Mouse (Mus musculus) T-helper 2 cell (primary cell): Measurements from ENCODE around the gene Fam227b.

Experiments used
- in situ Hi-C: fragments of 300-600 bp; cut with MboI, MseI; formaldehyde crosslinking; loops from one replicate; pipeline ENCODE4 v1.15.1; 2025; ENCODE audit warnings: high pct_unique_total_duplicates

The Fam227b gene

GRCm38 (mm10) chr2:126006742-126007141 is 145.1 kb downstream of the Fam227b start:
- in situ Hi-C loops = no loop called here

- in situ Hi-C loops = no loop called here
These were observed 145.7 kb downstream of the Fam227b start for GRCm38 (mm10) chr2:126006088-126006487.

- in situ Hi-C loops = no loop called here
These were observed 149.5 kb downstream of the Fam227b start for GRCm38 (mm10) chr2:126002291-126002690.

- in situ Hi-C loops = no loop called here
These were observed 175.9 kb downstream of the Fam227b start for GRCm38 (mm10) chr2:125975808-125976345.

- in situ Hi-C loops = no loop called here
These were observed 176.6 kb downstream of the Fam227b start for GRCm38 (mm10) chr2:125975206-125975605.

GRCm38 (mm10) chr2:125973207-125973606 is 178.6 kb downstream of the Fam227b start:
- in situ Hi-C loops = no loop called here

- in situ Hi-C loops = no loop called here
These were observed 183.0 kb downstream of the Fam227b start for GRCm38 (mm10) chr2:125968811-125969210.

- in situ Hi-C loops = no loop called here
These were observed 203.6 kb downstream of the Fam227b start for GRCm38 (mm10) chr2:125948195-125948594.

GRCm38 (mm10) chr2:125943301-125943700 is 208.5 kb downstream of the Fam227b start:
- in situ Hi-C loops = no loop called here

- in situ Hi-C loops = no loop called here
These were observed 210.6 kb downstream of the Fam227b start for GRCm38 (mm10) chr2:125941111-125941785.

- in situ Hi-C loops = no loop called here
These were observed 212.7 kb downstream of the Fam227b start for GRCm38 (mm10) chr2:125938993-125939642.

- in situ Hi-C loops = no loop called here
These were observed 215.4 kb downstream of the Fam227b start for GRCm38 (mm10) chr2:125936396-125936795.

GRCm38 (mm10) chr2:125933977-125934376 is 217.8 kb downstream of the Fam227b start:
- in situ Hi-C loops = no loop called here
